ENCODE assay signal across 8 mouse cellular contexts in genomic region chr17:33394182-33395034, GRCm38 (mm10). TPM values are rescaled to one million over a fixed set of nuclear protein-coding genes. Genes with fewer than 3 reads are reported as not detected.
DNase-seq lines count a peak whose midpoint lies in the region; ATAC-seq and TF ChIP-seq lines count a peak whose summit lies in the region.

TSS of gene Zfp101 (minus strand) at chr17:33394641.

- in situ Hi-C loops in Patski (cut with MboI; ENCODE audit: low pct_unique_long_range_greater_than_20kb): no loop called here

- peak; percentile 73 for DNase-seq in Patski (ENCODE audit: low read depth, low spot score)
- DNase-seq in cerebellum, postnatal 14 days: peak; percentile 92 to 93
- DNase-seq in frontal cortex, postnatal 14 days (ENCODE audit: low spot score in 2 of 2): peak; percentile 86 to 92
- DNase-seq in layer of hippocampus, postnatal 25 days (ENCODE audit: extremely low spot score in 1 of 2, low spot score in 1 of 2): peak; percentile 65 to 72
- peak; percentile 95 for DNase-seq in lung, postnatal 25 days (ENCODE audit: low spot score)
- peak; percentile 96 for DNase-seq in retina, embryonic 14.5 days (ENCODE audit: low spot score)
- DNase-seq in thymus, postnatal 4 days: peak; percentile 80

- H3K9me3 ChIP-seq in hindbrain, embryonic 13.5 days: no peaks in the 10 kb centered on the region

- peak; percentile 99 for ATAC-seq in Patski
- ATAC-seq in hindbrain, embryonic 13.5 days (ENCODE audit: low FRiP score): peak; percentile 100

- peaks cover 13% of the 10 kb centered on the region for H3K4me1 ChIP-seq in hindbrain, embryonic 13.5 days (replicated peaks)

- H3K36me3 ChIP-seq in hindbrain, embryonic 13.5 days: no peaks in the 10 kb centered on the region

- POLR2A ChIA-PET in Patski (lab: Charles Lee): interaction anchor here (0.7 kb wide), 1 partner anchor 1391 kb away, joined by 11 read pairs; no protein-coding TSS in a partner anchor

- H3K9ac ChIP-seq in hindbrain, embryonic 13.5 days: peak within 1 kb of the TSS; percentile 80

- H3K27me3 ChIP-seq in Patski: peaks cover 14% of the 10 kb centered on the region
- H3K27me3 ChIP-seq in hindbrain, embryonic 13.5 days: no peaks in the 10 kb centered on the region

- H3K4me2 ChIP-seq in hindbrain, embryonic 13.5 days: peak within 1 kb of the TSS; percentile 74

- H3K4me3 ChIP-seq in hindbrain, embryonic 13.5 days: peak within 1 kb of the TSS; percentile 86

- TF ChIP-seq CTCF in Patski (IDR thresholded peaks at IDR 0.05): no peak

- peak within 1 kb of the TSS; percentile 86 for H3K27ac ChIP-seq in hindbrain, embryonic 13.5 days

- WGBS in hindbrain, embryonic 13.5 days: under 1% methylated on average over 44 of the region's 44 CpGs

- CTCF ChIA-PET in Patski (lab: Charles Lee): no interaction called here

RNA-seq across cellular contexts. Expression of gene Zfp101, which starts in this region (rescaled TPM):
- polyA plus RNA-seq in Patski (2021): 5.9 TPM
- 15.7 and 17.0 TPM in 2 replicates for polyA plus RNA-seq in hindbrain, embryonic 13.5 days (2015; fragmentation: Nextera tagmentation; extraction: Ambion mirVana)
- total RNA-seq in layer of hippocampus, postnatal 25 days (2021): 10 to 100 TPM in 1 of 2 experiments, 1 to 10 TPM in 1; 9.1 to 16.1 TPM

Comparison
In these comparisons a context has a peak if more than half of its experiments do, and no peak if none do; other contexts are left out.
1. Peak in every context shown above with its lines: DNase-seq, ATAC-seq, H3K4me3 ChIP-seq and H3K27ac ChIP-seq.